16 mouse cellular contexts compared by ENCODE assay signal in the genomic region with DNA sequence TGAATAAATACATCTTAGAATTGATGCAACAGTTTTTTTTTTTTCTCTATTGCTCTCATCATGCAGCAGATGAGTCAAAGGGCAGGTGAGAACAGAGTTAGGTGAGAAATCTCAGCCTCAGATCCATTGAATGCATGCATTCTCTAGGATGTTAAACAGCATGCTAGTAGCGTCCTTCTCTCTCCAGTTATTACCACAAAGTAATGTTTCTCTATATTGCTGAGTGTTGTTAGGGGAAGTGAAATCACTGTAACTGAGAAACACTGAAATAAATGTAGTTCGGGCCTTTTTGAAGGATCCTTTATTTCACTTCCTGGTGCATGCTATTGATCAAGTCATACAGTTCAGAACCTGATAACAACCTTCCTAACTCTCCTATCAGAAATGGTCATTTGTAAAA.
"Had no signal": no experiment of that assay in that cellular context is flagged by ENCODE, and none has a peak within 500 bp of the region (broad histone marks: within the 10 kb centered on the region; RNA-seq: fewer than 3 reads in every experiment).

No protein-coding gene starts in this region.

- H3K9ac ChIP-seq: neural tube, embryonic 13.5 days; neural tube, embryonic 15.5 days; stomach, embryonic 15.5 days had no signal

- H3K27ac ChIP-seq: neural tube, embryonic 13.5 days; neural tube, embryonic 15.5 days; stomach, embryonic 15.5 days; stomach, postnatal 0 days had no signal

- H3K4me3 ChIP-seq: neural tube, embryonic 13.5 days; neural tube, embryonic 15.5 days; stomach, embryonic 15.5 days had no signal

- DNase-seq: retina, postnatal 1 day; right cerebral cortex, adult 18-20 months; right cerebral cortex, postnatal 14 days; right cerebral cortex, postnatal 25 days; right cerebral cortex, postnatal 4 days; spleen, adult 18-20 months; thymus, adult 18-20 months; thymus, adult 2 months; thymus, postnatal 14 days; thymus, postnatal 25 days; thymus, postnatal 36 days; thymus, postnatal 4 days had no signal

- H3K9me3 ChIP-seq: neural tube, embryonic 13.5 days; neural tube, embryonic 15.5 days; stomach, embryonic 15.5 days had no signal

- H3K36me3 ChIP-seq: neural tube, embryonic 13.5 days; neural tube, embryonic 15.5 days; stomach, embryonic 15.5 days had no signal

- H3K27me3 ChIP-seq: neural tube, embryonic 13.5 days; neural tube, embryonic 15.5 days; stomach, embryonic 15.5 days had no signal

- H3K4me2 ChIP-seq: neural tube, embryonic 13.5 days; neural tube, embryonic 15.5 days; stomach, embryonic 15.5 days had no signal

- H3K4me1 ChIP-seq: neural tube, embryonic 13.5 days; neural tube, embryonic 15.5 days; stomach, embryonic 15.5 days had no signal
